Mouse (Mus musculus): Measurements from ENCODE around the gene Gm9958.
A peak's percentile ranks its signal among the peaks of the same experiment; 100 is the strongest.

The Gm9958 gene

GRCm38 (mm10) chr5:90405210-90405609, 38.2 kb downstream of the Gm9958 start:
- DNase-seq (ENCODE audit: inconsistent age in 2 of 2, low spot score in 1 of 2) = peak in 1 of 2 experiments; percentile 46

- peak in 1 of 2 experiments; percentile 35 for DNase-seq (ENCODE audit: inconsistent age in 2 of 2, low spot score in 1 of 2)
Observed at GRCm38 (mm10) chr5:90414142-90414924, 47.3 kb downstream of the Gm9958 start.

GRCm38 (mm10) chr5:90414925-90415295, 47.9 kb downstream of the Gm9958 start:
- no peak for DNase-seq (ENCODE audit: inconsistent age in 2 of 2, low spot score in 1 of 2)
